Mouse (Mus musculus): ENCODE results near the gene Prkx. TPM values are rescaled to one million over a fixed set of nuclear protein-coding genes. Genes with fewer than 3 reads are reported as not detected.

Gene Prkx
- total RNA-seq (2023) = 53.1 TPM

DNA sequence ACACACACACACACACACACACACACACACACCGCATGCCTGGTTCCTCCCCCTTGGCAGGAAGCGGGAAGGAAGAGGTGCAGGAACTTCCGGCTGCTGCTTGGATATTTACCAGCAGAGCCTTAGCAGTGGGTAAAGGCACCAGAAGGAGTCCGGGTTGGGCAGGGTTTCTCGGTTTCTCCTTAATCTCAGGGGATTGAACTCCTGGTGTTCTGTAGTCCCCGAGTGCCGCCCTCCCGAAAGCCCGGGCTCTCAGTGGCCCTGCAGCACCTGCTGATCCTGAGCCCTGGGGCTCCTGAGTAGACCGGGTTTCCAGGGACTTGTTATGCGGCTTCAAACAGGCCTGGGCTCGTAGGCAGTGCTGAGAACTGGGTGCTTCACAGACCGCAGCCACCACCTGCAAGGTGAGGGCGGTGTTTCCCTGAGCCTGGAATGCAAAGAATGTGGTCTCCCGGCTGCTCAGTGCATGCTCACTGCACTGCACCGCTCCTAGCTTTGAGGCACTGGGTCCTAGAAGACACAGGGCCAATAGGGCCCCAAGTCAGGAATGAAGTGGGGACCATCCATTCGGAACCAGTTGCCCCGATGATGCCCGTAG is at the start of gene Prkx:
TSS of gene Prkx (minus strand) at position 41 of the 598 bp plus-strand sequence.

Other genes with a start within 250 kb of the Prkx start
- gene Pbsn, start 57.3 kb upstream of the Prkx start, total RNA-seq (2023) = not detected
- gene Gm14744, start 68.5 kb upstream of the Prkx start, total RNA-seq (2023) = not detected
- not detected for gene 5430402E10Rik, start 128.8 kb upstream of the Prkx start, total RNA-seq (2023)